Mouse (Mus musculus) midbrain, postnatal 0 days (tissue): ENCODE results near the gene Hist1h2af. TPM values are rescaled to one million over a fixed set of nuclear protein-coding genes. Genes with fewer than 3 reads are reported as not detected.
A peak's percentile ranks its signal among the peaks of the same experiment; 100 is the strongest.

Experiments used
- ATAC-seq: fragments of 200-750 bp; cut with Nextera tagmentation; 2 replicates; pipeline ENCODE4 v1.8.0; 2017; ENCODE audit warnings: moderate number of reproducible peaks, mild to moderate bottlenecking, moderate TSS enrichment, moderate library complexity; ENCODE audit not compliant: low FRiP score
- DNase-seq: peaks from one replicate; pipeline ENCODE4 v3.0.0-alpha.2; 2015; ENCODE audit warnings: low spot score
- H3K27ac ChIP-seq: fragments of 300-500 bp; sonication (generic); 2 replicates; pipeline ENCODE4 v1.5.1; 2014; ENCODE audit warnings: low read depth, mild to moderate bottlenecking, low read length, mixed read lengths
- H3K27me3 ChIP-seq: fragments of 300-500 bp; sonication (generic); 2 replicates; pipeline ENCODE4 v1.6.1; 2014; ENCODE audit warnings: low read length, control low read depth, mixed read lengths; ENCODE audit not compliant: insufficient read depth
- H3K36me3 ChIP-seq: fragments of 300-500 bp; sonication (generic); 2 replicates; pipeline ENCODE4 v1.6.1; 2014; ENCODE audit warnings: low read length, control low read depth, mixed read lengths; ENCODE audit not compliant: insufficient read depth
- H3K4me1 ChIP-seq: fragments of 300-500 bp; sonication (generic); 2 replicates; pipeline ENCODE4 v1.6.1; 2014; ENCODE audit warnings: mild to moderate bottlenecking, control low read depth, antibody characterized with exemption, low read length, mixed read lengths; ENCODE audit not compliant: insufficient read depth
- H3K4me2 ChIP-seq: fragments of 300-500 bp; sonication (generic); 2 replicates; pipeline ENCODE4 v1.6.1; 2014; ENCODE audit warnings: low read depth, mild to moderate bottlenecking, low read length, mixed read lengths; ENCODE audit not compliant: poor library complexity, severe bottlenecking
- H3K4me3 ChIP-seq: fragments of 300-500 bp; sonication (generic); 2 replicates; pipeline ENCODE4 v1.5.1; 2014; ENCODE audit warnings: low read depth, mild to moderate bottlenecking, low read length, moderate library complexity
- H3K9ac ChIP-seq: fragments of 300-500 bp; sonication (generic); replicated peaks from 2 replicates; pipeline ENCODE4 v1.6.1; 2014; ENCODE audit warnings: mild to moderate bottlenecking, low read length, moderate library complexity, mixed read lengths; ENCODE audit not compliant: poor library complexity, severe bottlenecking
- H3K9me3 ChIP-seq: fragments of 300-500 bp; sonication (generic); 2 replicates; pipeline ENCODE4 v1.6.1; 2016; ENCODE audit warnings: low read length, control low read depth
- CTCF ChIP-seq: IDR thresholded peaks from 2 replicates; pipeline ENCODE4 v1.5.1; 2016; ENCODE audit warnings: antibody characterized with exemption, mild to moderate bottlenecking
- WGBS: fragments of 180-500 bp; shearing (Covaris S2); extraction: QIAGEN DNeasy Blood & Tissue Kit; methylation state at CpG from one replicate; pipeline ENCODE4 v1.1.7; 2014; 5-methylcytosine and 5-hydroxymethylcytosine counted together
- polyA plus RNA-seq: library from polyadenylated mRNA; unstranded; fragments of >200 nt; fragmentation: Nextera tagmentation; extraction: Ambion mirVana; gene quantifications from 2 replicates; pipeline ENCODE4 v1.2.1, GENCODE M21; 2015
- total RNA-seq: library from RNA; depleted of rRNA; stranded (reverse); fragments of >200 nt; gene quantifications from 2 replicates; pipeline ENCODE4 v1.2.3, GENCODE M21; 2014

Hist1h2af gene
- total and polyA plus RNA-seq, 2 experiments from 2014 or later: 0.54 to 293 TPM

DNA sequence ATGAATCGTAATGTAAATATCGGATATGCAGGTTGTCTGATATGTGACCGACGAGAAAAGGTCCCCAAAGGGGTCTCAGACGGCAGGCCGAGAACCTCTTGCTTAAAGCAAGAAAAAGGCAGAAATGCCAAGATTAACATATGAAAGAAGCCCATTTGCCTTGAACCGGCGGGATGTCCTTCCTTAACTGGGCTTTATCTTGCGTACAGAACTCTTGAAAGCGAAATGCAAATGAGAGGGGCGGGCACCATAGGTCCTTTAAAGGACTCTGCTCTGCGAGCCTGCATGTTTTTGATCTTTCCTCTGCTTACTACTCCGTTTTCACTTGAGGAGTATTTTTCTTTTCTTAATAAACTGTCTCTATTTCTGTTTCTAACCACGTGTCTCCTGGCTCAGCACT is 41.7 kb upstream of the Hist1h2af start:
- 6% methylated on average over 14 of the region's 14 CpGs for WGBS
- DNase-seq: no peak
- no peaks in the 10 kb centered on the region for H3K27me3 ChIP-seq

DNA sequence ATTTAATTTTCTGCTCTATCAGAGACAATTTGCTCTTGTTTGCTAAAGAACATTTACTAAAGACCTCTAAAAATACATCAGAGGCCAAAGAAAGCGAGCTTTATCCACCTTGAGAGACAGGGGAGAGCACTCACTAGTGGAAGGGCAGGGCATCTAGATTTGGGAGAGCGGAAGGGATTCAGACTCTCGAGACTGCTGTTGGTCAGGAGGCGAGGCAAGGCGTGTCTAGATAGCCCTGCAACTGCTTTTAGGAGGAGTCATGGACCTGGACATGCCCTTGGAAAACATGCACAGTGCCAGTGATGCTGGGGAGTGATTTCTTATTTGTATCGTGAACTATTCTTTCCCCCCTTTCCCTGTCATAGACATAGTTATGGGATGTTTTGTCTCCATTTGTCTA is 38.2 kb upstream of the Hist1h2af start:
- no peaks in the 10 kb centered on the region for H3K9me3 ChIP-seq
- no peak overlapping the region for H3K4me3 ChIP-seq
- no peak for TF ChIP-seq CTCF
- 0 out of 2 replicates have a peak, but pooled peaks cover 4% of the 10 kb centered on the region for H3K27me3 ChIP-seq
- WGBS: 84% methylated on average over 6 of the region's 6 CpGs
- H3K4me1 ChIP-seq: no peaks in the 10 kb centered on the region
- DNase-seq (no peak), ATAC-seq (no peak)
- no peak overlapping the region for H3K27ac ChIP-seq
- H3K36me3 ChIP-seq: no peaks in the 10 kb centered on the region
- no peak overlapping the region for H3K9ac ChIP-seq
- no peak overlapping the region for H3K4me2 ChIP-seq

More for the DNA sequence above, 41.7 kb upstream of the Hist1h2af start:
- H3K9me3 ChIP-seq: no peaks in the 10 kb centered on the region
- no peaks in the 10 kb centered on the region for H3K4me1 ChIP-seq
- H3K9ac ChIP-seq: no peak overlapping the region
- 0 out of 2 replicates have a peak overlapping the region, but pooled peaks have one; percentile 0 for H3K4me3 ChIP-seq
- ATAC-seq: no peak
- TF ChIP-seq CTCF: no peak
- no peaks in the 10 kb centered on the region for H3K36me3 ChIP-seq
- H3K27ac ChIP-seq: no peak overlapping the region
- peak overlapping the region; percentile 38 for H3K4me2 ChIP-seq

DNA sequence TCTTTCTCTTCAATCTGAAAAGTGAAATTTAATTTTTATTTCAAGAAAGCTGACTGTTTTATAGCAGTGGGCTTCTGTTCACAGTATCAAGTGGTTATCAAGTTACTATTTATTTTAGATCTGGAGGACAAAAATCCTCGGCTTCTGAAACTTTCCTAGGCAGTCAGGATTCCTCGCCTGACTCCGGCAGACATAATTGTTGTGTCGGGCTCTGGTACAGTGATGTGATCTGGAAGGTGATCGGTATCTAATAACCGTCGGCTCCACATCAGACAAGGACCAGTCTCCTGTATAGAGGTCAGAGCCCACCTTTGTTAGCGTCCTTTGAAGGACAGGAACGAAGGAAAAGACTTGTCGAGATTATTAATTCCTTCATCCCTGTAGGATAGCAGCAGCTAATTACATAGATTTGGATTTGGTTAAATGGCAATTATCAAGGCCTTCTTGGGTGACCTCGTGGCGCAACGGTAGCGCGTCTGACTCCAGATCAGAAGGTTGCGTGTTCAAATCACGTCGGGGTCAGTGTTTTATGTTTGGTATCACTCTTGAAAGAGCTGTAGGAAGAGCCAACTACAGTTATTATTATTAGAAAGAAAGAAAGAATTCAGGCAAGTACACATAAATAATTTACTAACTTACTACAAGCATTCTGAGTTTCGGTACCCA is 35.9 kb upstream of the Hist1h2af start:
- H3K9me3 ChIP-seq: no peaks in the 10 kb centered on the region
- H3K27me3 ChIP-seq: 0 out of 2 replicates have a peak, but pooled peaks cover 4% of the 10 kb centered on the region
- peak; percentile 46 for DNase-seq
- no peak for TF ChIP-seq CTCF
- H3K27ac ChIP-seq: no peak overlapping the region
- H3K4me2 ChIP-seq: peak overlapping the region; percentile 45
- no peaks in the 10 kb centered on the region for H3K36me3 ChIP-seq
- H3K4me1 ChIP-seq: no peaks in the 10 kb centered on the region
- peak overlapping the region; percentile 31 for H3K4me3 ChIP-seq
- no peak overlapping the region for H3K9ac ChIP-seq
- ATAC-seq: no peak
- WGBS: 7% methylated on average over 19 of the region's 19 CpGs

DNA sequence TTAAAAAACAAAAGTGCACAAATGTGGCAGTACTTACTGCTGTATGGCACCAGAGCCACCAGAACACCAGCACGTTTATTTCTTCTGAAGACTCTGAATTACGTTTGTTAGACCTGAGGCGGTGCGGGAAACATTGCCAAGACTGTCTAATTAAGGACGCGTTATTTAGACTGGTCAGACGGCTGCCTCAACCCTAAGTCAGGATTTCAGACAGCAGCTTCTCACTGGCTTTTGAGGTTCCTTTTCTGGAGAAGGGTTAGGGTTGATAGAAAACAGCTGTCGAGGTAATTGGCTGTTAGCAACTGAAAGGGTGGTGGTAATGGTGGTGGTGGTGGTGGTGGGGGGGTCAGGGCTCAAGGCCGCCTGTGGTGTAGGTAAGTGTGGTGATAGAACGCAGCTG is 35.1 kb upstream of the Hist1h2af start:
- WGBS: 11% methylated on average over 10 of the region's 10 CpGs
- 0 out of 2 replicates have a peak, but pooled peaks cover 4% of the 10 kb centered on the region for H3K27me3 ChIP-seq
- H3K9me3 ChIP-seq: no peaks in the 10 kb centered on the region
- no peak overlapping the region for H3K9ac ChIP-seq
- ATAC-seq: no peak
- peak overlapping the region; percentile 31 for H3K4me3 ChIP-seq
- no peak overlapping the region for H3K27ac ChIP-seq
- no peaks in the 10 kb centered on the region for H3K4me1 ChIP-seq
- TF ChIP-seq CTCF: no peak
- H3K36me3 ChIP-seq: no peaks in the 10 kb centered on the region
- H3K4me2 ChIP-seq: peak overlapping the region; percentile 45
- DNase-seq: no peak

DNA sequence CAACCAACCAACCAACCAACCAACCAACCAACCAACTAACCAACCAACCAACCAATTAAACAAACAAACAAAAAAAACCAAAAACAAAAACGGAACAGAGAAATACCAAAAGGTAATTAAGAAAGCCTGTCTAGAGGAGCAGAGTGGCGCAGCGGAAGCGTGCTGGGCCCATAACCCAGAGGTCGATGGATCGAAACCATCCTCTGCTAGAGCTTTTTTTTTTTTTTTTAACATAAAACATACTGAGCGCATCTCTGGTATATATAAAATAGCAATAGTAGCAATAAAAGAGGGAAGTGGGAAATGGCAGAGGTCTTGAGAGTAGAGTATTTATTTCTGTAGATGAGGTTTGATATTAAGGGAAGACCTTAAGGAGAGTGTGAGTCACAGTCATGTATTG is 33.8 kb upstream of the Hist1h2af start:
- no peak for ATAC-seq
- 11% methylated on average over 7 of the region's 7 CpGs for WGBS

DNA sequence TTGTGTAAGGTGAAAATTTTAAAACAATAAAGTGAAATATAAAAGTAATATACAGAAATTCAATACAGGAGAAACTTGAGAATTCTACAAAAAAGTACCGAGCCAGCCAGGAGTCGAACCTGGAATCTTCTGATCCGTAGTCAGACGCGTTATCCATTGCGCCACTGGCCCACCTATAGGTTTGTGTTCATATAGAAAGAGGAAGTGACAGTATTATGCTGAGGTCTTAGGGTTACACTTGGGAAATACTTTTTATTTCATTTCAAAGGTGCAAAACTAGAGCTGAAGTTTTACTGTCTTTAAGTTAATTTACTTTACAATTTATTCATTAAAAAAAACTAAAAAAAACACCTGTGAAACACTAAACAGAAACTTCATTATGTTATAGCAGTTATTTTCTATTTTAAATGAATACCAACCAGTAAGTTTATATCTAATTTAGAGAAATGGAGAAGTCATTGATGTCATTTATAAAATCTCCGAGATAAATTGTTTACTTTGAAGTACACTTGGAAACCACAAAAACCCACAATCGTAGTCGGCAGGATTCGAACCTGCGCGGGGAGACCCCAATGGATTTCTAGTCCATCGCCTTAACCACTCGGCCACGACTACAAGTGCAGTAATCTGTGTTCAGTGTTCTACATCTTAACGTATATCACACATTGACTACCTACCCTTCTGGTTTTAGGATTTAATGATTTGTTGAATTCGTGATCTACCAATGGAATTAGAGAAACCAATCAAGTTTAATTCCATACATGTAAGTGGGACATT is 33.1 kb upstream of the Hist1h2af start:
- no peaks in the 10 kb centered on the region; the same call in 1 of the 2 replicates for H3K4me1 ChIP-seq
- H3K9me3 ChIP-seq: no peaks in the 10 kb centered on the region
- no peaks in the 10 kb centered on the region for H3K36me3 ChIP-seq
- DNase-seq (peak; percentile 65), ATAC-seq (peak; percentile 66; the same call in 1 of the 2 replicates)
- 0 out of 2 replicates have a peak, but pooled peaks cover 4% of the 10 kb centered on the region for H3K27me3 ChIP-seq
- TF ChIP-seq CTCF: no peak
- H3K27ac ChIP-seq: no peak overlapping the region
- H3K4me3 ChIP-seq: no peak overlapping the region
- H3K4me2 ChIP-seq: no peak overlapping the region
- 3% methylated on average over 17 of the region's 17 CpGs for WGBS
- H3K9ac ChIP-seq: no peak overlapping the region

More for the DNA sequence above, 33.8 kb upstream of the Hist1h2af start:
- Histone ChIP-seq H3K27me3 (0 out of 2 replicates have a peak, but pooled peaks cover 4% of the 10 kb centered on the region), H3K9me3 (no peaks in the 10 kb centered on the region), H3K4me1 (no peaks in the 10 kb centered on the region; the same call in 1 of the 2 replicates), H3K9ac (no peak overlapping the region), H3K4me2 (0 out of 2 replicates have a peak overlapping the region, but pooled peaks have one; percentile 4), H3K27ac (no peak overlapping the region), H3K4me3 (no peak overlapping the region), H3K36me3 (no peaks in the 10 kb centered on the region)
- TF ChIP-seq CTCF: no peak
- DNase-seq: no peak
